Mouse (Mus musculus) kidney, embryonic 16.5 days (tissue): ENCODE measurements around the gene Maats1. TPM values are rescaled to one million over a fixed set of nuclear protein-coding genes. Genes with fewer than 3 reads are reported as not detected.

ENCODE experiments used
- ATAC-seq: fragments of 200-750 bp; cut with Nextera tagmentation; 2 replicates; pipeline ENCODE4 v1.8.0; 2017; ENCODE audit warnings: moderate TSS enrichment; ENCODE audit not compliant: low FRiP score, low TSS enrichment
- H3K27ac ChIP-seq: fragments of 300-500 bp; sonication (generic); 2 replicates; pipeline ENCODE4 v1.5.1; 2014; ENCODE audit warnings: low read length
- H3K27me3 ChIP-seq: fragments of 300-500 bp; sonication (generic); 2 replicates; pipeline ENCODE4 v1.6.1; 2014; ENCODE audit warnings: low read length, control low read depth, mixed read lengths; ENCODE audit not compliant: insufficient read depth
- H3K36me3 ChIP-seq: fragments of 300-500 bp; sonication (generic); 2 replicates; pipeline ENCODE4 v1.6.1; 2014; ENCODE audit warnings: low read length, control low read depth, mixed read lengths; ENCODE audit not compliant: insufficient read depth
- H3K4me1 ChIP-seq: fragments of 300-500 bp; sonication (generic); 2 replicates; pipeline ENCODE4 v1.6.1; 2014; ENCODE audit warnings: low read length, control low read depth, mixed read lengths; ENCODE audit not compliant: insufficient read depth
- H3K4me2 ChIP-seq: fragments of 300-500 bp; sonication (generic); replicated peaks from 2 replicates; pipeline ENCODE4 v1.6.1; 2014; ENCODE audit warnings: low read depth, low read length
- H3K4me3 ChIP-seq: fragments of 300-500 bp; sonication (generic); 2 replicates; pipeline ENCODE4 v1.5.1; 2014; ENCODE audit warnings: mild to moderate bottlenecking, low read length
- H3K9ac ChIP-seq: fragments of 300-500 bp; sonication (generic); replicated peaks from 2 replicates; pipeline ENCODE4 v1.6.1; 2014; ENCODE audit warnings: low read length
- H3K9me3 ChIP-seq: fragments of 300-500 bp; sonication (generic); 2 replicates; pipeline ENCODE4 v1.6.1; 2016; ENCODE audit warnings: low read length, control low read depth
- WGBS: fragments of 180-500 bp; shearing (Covaris S2); extraction: QIAGEN DNeasy Blood & Tissue Kit; methylation state at CpG from one replicate; pipeline ENCODE4 v1.1.7; 2014; 5-methylcytosine and 5-hydroxymethylcytosine counted together
- polyA plus RNA-seq: library from polyadenylated mRNA; unstranded; fragments of >200 nt; fragmentation: Nextera tagmentation; extraction: Ambion mirVana; gene quantifications from 2 replicates; pipeline ENCODE4 v1.2.1, GENCODE M21; 2015

The Maats1 gene
- polyA plus RNA-seq, 1 experiment from 2014 or later, result 0.26 TPM

- Histone ChIP-seq H3K36me3 (peaks cover 34% of the 10 kb centered on the region), H3K4me1 (peaks cover 5% of the 10 kb centered on the region), H3K27me3 (no peaks in the 10 kb centered on the region), H3K9ac (no peak overlapping the region), H3K27ac (no peak overlapping the region), H3K9me3 (no peaks in the 10 kb centered on the region), H3K4me2 (no peak overlapping the region), H3K4me3 (no peak overlapping the region)
- no peak for ATAC-seq
These were observed 10.9 kb upstream of the Maats1 start for GRCm38 (mm10) chr16:38352851-38353250.

DNA sequence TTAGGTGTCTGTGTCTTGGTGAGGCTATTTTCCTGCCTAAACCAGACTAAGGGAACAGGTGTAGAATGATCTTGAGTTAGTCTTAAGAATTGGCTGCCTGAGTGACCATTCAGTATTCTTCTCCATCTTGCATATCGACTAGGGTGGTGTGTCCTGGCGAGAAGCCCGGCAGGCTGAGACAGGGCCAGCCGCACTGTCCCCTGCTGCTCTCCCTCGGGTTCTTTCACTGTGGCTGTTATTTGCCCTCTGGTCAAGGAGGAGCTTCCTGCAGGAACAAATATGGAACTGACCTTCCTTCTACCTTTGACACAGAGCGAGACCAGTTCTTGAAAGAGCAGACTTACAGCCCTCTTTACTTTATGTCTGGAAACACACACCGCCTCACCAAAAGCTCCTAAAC lies 10.1 kb upstream of the Maats1 start:
- ATAC-seq, result no peak
- H3K9me3 ChIP-seq, result no peaks in the 10 kb centered on the region
- no peak overlapping the region for H3K4me3 ChIP-seq
- no peaks in the 10 kb centered on the region for H3K27me3 ChIP-seq
- H3K36me3 ChIP-seq, result peaks cover 33% of the 10 kb centered on the region
- no peak overlapping the region for H3K9ac ChIP-seq
- no peak overlapping the region for H3K27ac ChIP-seq
- no peak overlapping the region for H3K4me2 ChIP-seq
- WGBS, result 78% methylated on average over 7 of the region's 7 CpGs
- peaks cover 9% of the 10 kb centered on the region for H3K4me1 ChIP-seq

DNA sequence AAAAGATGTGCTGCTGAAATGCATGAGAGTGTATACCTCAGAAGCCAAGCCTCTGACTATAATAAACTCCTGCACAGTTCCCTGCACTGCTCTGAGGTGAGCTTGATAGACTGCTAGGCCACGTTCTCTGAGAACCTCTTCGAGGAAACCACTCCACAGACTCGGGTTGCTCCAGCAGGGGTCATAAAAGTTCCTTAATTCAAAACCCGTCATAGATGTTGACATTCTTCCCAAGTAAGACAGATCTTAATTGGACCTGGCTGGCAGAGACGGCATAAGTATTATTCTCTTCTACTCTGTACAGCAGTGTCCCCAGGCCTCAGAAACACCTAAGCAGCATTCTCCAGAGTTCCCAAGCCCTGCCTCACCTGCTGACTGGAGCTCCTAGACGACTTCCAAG lies 9.0 kb upstream of the Maats1 start:
- Histone ChIP-seq H3K27ac (no peak overlapping the region), H3K36me3 (peaks cover 31% of the 10 kb centered on the region), H3K4me3 (no peak overlapping the region), H3K27me3 (no peaks in the 10 kb centered on the region), H3K9ac (no peak overlapping the region), H3K4me1 (peaks cover 9% of the 10 kb centered on the region), H3K4me2 (no peak overlapping the region), H3K9me3 (no peaks in the 10 kb centered on the region)
- ATAC-seq, result no peak
- WGBS, result 66% methylated on average over 6 of the region's 6 CpGs

DNA sequence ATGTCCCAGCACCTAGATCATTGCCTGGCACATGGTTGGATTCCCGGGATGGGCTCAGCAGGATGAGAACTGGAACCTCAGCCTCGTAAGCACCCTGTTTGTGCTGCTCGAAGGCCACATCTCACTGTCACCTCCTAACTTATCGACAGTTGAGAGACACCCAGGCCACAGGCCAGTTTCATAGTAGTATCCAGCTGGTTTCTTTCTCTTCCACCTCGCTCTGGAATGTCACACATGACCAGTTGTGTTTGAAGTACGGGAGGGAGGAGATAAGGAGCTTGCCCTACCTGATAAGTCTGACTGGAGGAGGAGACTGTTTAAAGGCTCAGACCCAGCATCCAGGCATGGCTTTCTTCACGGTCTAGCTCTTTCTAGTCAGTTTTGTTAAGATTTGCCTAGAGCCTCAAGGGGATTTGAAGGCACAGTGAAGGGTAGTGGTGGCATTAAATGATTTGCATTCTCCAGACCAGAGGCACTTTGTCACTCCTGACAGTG lies 8.5 kb upstream of the Maats1 start:
- Histone ChIP-seq H3K4me2 (no peak overlapping the region), H3K4me1 (peaks cover 9% of the 10 kb centered on the region), H3K36me3 (peaks cover 31% of the 10 kb centered on the region), H3K4me3 (no peak overlapping the region), H3K27ac (no peak overlapping the region), H3K9me3 (no peaks in the 10 kb centered on the region), H3K27me3 (no peaks in the 10 kb centered on the region), H3K9ac (no peak overlapping the region)
- no peak for ATAC-seq
- 58% methylated on average over 7 of the region's 7 CpGs for WGBS

- H3K27me3 ChIP-seq, result no peaks in the 10 kb centered on the region
- H3K27ac ChIP-seq, result no peak overlapping the region
- H3K36me3 ChIP-seq, result peaks cover 31% of the 10 kb centered on the region
- H3K4me2 ChIP-seq, result no peak overlapping the region
- H3K4me1 ChIP-seq, result peaks cover 9% of the 10 kb centered on the region
- 94% methylated on average over 2 of the region's 2 CpGs for WGBS
- no peak overlapping the region for H3K9ac ChIP-seq
- no peak overlapping the region for H3K4me3 ChIP-seq
- H3K9me3 ChIP-seq, result no peaks in the 10 kb centered on the region
- no peak for ATAC-seq
These were observed 7.9 kb upstream of the Maats1 start for GRCm38 (mm10) chr16:38349881-38350280.

DNA sequence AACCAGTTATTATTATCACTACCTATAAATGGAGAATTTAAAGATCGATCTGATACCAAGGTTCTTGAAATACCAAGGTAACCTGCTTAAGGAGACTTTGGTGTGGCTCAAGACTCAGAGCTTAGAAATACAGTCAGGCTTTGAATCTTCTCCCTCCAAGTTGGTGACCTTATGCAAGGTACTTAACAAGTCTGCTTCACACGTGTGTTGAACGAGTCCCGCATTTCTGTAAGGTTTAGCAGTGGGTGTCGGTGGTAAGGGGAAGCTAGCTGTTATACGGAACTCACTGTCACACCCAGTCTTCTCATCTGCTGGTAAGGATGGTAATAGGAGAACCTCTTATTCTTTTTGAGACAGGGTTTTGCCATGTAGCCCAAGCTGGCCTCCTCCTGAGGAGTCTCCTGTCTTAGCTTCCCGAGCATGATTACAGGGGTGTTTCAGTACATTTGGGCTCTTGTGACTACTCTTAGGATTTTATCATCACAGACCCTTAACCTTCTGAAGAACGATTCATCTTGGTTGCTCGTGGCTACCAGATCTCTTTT lies 6.3 kb upstream of the Maats1 start:
- H3K9me3 ChIP-seq, result no peaks in the 10 kb centered on the region
- H3K9ac ChIP-seq, result no peak overlapping the region
- WGBS, result 89% methylated on average over 9 of the region's 9 CpGs
- no peak for ATAC-seq
- peaks cover 29% of the 10 kb centered on the region for H3K36me3 ChIP-seq
- H3K4me2 ChIP-seq, result no peak overlapping the region
- peaks cover 9% of the 10 kb centered on the region for H3K4me1 ChIP-seq
- H3K27me3 ChIP-seq, result no peaks in the 10 kb centered on the region
- H3K4me3 ChIP-seq, result no peak overlapping the region
- H3K27ac ChIP-seq, result no peak overlapping the region

GRCm38 (mm10) chr16:38347588-38347987 lies 5.6 kb upstream of the Maats1 start:
- Histone ChIP-seq H3K4me3 (peak overlapping the region; percentile 92), H3K4me1 (peaks cover 9% of the 10 kb centered on the region), H3K9me3 (no peaks in the 10 kb centered on the region), H3K27ac (no peak overlapping the region), H3K27me3 (no peaks in the 10 kb centered on the region), H3K4me2 (peak overlapping the region; percentile 65), H3K9ac (peak overlapping the region; percentile 97), H3K36me3 (peaks cover 29% of the 10 kb centered on the region)
- 59% methylated on average over 6 of the region's 6 CpGs for WGBS
- ATAC-seq, result no peak

DNA sequence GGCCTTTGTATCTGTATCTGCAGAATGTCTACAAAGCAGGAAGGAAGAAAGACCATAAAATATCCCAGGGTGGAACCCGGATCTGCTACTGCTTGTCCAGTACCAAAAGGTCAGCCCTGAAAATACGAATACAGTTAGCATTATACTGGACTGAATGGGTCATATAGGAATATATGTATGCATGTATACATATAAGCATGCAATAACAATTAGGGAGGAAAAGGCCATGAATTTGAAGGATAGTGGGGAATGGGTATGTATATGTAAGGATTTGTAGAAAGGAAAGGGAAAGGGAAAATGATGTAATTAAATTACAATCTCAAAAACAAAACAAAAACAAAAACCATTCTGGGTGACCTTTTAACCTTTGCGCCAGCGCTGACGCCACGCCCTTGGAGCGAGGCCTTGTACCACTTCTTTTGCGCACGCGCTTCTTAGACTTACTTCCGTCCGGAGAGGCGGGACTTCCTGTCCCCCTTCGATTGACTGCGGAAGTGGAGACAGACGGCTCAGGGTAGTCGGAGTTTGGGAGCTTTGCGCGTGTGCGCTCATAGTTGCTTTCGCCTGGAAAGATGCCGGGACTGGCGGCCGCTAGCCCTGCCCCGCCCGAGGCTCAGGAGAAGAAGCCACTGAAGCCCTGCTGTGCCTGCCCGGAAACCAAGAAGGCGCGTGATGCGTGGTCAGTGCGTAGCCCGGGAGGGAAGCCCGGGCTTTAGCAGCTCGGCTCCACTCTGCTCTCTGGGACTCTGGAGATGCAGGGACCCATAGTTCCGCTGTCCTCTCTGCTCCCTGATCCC lies 4.8 kb upstream of the Maats1 start, which contains the start of the genes Cox17 and Gm21987:
Cox17 (plus strand) TSS at position 463 of the 797 bp plus-strand sequence.
Gm21987 (plus strand) TSS at position 512 of the 797 bp plus-strand sequence.
- Histone ChIP-seq H3K27me3 (no peaks in the 10 kb centered on the region), H3K4me3 (peak within 1 kb of the TSS; percentile 92), H3K4me2 (peak within 1 kb of the TSS; percentile 65), H3K9me3 (no peaks in the 10 kb centered on the region), H3K27ac (peak within 1 kb of the TSS; percentile 95), H3K9ac (peak within 1 kb of the TSS; percentile 97), H3K36me3 (peaks cover 22% of the 10 kb centered on the region), H3K4me1 (peaks cover 9% of the 10 kb centered on the region)
- ATAC-seq, result peak; percentile 97
- 3% methylated on average over 35 of the region's 35 CpGs for WGBS

DNA sequence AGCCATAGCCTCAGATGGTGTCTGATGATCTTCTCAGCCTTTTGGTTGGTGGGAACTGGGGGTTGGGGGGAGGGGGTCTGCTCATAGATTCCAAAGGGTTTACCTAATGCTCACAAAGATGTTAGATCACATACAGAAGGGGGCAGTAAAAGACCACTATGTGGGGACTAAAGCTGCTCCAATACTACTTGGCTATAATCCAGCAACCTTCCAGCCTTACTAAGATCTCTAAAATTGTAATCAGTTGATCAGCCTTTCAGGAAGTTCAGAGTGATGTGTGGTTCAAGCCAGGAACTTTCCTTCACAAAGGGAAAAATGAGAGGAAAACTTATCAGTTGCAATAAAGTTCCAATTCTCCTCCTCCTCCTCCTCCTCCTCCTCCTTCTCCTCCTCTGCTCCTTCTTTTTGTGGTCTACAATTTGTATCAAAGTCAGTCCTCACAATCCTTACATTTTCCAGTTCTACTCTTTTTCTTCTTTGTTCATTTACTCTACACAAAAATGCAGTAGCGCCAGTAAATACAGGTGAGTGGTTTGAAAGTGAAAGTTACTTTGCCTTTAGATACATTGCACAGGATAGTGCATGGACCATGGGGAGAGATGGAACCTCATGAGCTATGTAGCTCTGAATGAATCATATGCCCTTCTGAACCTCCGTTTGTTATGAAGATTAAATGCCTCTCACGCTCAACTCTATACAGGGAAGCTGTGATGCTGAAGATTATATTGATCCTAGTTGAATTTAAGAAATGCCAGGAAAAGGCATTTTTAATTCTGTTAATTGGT lies 3.2 kb upstream of the Maats1 start:
- Histone ChIP-seq H3K4me1 (peaks cover 13% of the 10 kb centered on the region), H3K27me3 (no peaks in the 10 kb centered on the region), H3K4me2 (no peak overlapping the region), H3K27ac (peak overlapping the region; percentile 27; the same call in 1 of the 2 replicates), H3K9ac (no peak overlapping the region), H3K4me3 (no peak overlapping the region), H3K9me3 (peaks cover 4% of the 10 kb centered on the region), H3K36me3 (peaks cover 9% of the 10 kb centered on the region)
- no peak for ATAC-seq
- WGBS, result 84% methylated on average over 3 of the region's 3 CpGs
